Mouse (Mus musculus) megakaryocyte-erythroid progenitor cell, adult 5-6 weeks (primary cell): ENCODE measurements around the gene Rab22a. TPM values are rescaled to one million over a fixed set of nuclear protein-coding genes. Genes with fewer than 3 reads are reported as not detected.

Source experiments
- ATAC-seq: replicated peaks from 2 replicates; pipeline ENCODE4 v1.8.0; 2016; ENCODE audit warnings: mild to moderate bottlenecking, inconsistent platforms; ENCODE audit not compliant: severe bottlenecking, poor library complexity, low FRiP score, low TSS enrichment
- total RNA-seq, 2 experiments: library from RNA; stranded (forward) in 1 of 2; stranded (reverse) in 1 of 2; fragments of 200-1000, 215-1000 nt in 1 of 2; fragments of >200 nt in 1 of 2; fragmentation: Nextera tagmentation in 1 of 2; gene quantifications; 2 replicates each; pipeline ENCODE4 v1.2.3; 2014 to 2017

The Rab22a gene
- total RNA-seq, 2 experiments from 2014 or later = 16.8 to 20.7 TPM

DNA sequence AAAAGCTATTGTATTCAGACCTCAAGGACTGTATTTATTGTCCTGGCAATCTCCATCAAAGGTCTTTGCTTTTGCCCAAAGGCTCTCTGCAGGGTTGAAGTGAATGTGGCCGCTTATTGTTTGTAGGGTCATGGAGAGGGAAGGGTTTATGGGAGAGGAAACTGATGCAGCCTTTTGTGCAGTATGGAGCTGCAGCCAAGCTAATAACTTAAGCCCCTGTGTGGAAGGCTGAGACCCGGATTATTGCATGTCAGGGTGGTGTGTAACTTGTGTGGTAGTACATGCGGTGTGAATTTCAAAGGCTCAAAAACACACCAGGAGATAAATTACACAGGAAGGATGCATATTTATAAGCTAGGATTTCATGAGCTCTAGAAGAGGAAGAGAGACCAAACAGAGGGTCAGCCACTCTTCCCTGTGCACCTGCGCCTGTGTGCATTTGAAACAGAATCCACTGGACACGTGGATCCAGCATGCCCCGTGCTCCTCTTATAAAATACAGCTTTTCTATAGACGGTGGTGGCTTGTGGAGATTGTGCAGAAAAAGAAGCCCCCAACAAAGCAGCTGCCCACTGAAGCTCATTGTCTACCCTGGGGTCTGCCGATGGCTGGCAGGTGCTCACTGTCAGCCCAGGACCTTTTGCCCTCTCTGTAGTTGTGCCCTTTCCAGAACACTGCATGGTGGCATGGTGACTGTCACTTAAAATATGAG lies 96.0 kb downstream of the Rab22a start:
- ATAC-seq = no peak

Other genes starting within 250 kb of the Rab22a start
- not detected in 2 replicates for gene 1700021F07Rik, start 137.2 kb upstream of the Rab22a start, total RNA-seq (2014; fragmentation: Nextera tagmentation)
- gene 1700021F07Rik, start 137.2 kb upstream of the Rab22a start, total RNA-seq (2017) = not detected in 2 replicates
- gene Ankrd60, start 81.4 kb upstream of the Rab22a start, total RNA-seq (2014; fragmentation: Nextera tagmentation) = not detected in 2 replicates
- not detected in 2 replicates for gene Ankrd60, start 81.4 kb upstream of the Rab22a start, total RNA-seq (2017)
- gene 1700010B08Rik, start 59.7 kb downstream of the Rab22a start, total RNA-seq (2014; fragmentation: Nextera tagmentation) = not detected in 2 replicates
- gene 1700010B08Rik, start 59.7 kb downstream of the Rab22a start, total RNA-seq (2017) = 0.38 TPM in 1 of 2 replicates, not detected in the other
- gene Vapb, start 77.8 kb downstream of the Rab22a start, total RNA-seq (2014; fragmentation: Nextera tagmentation) = 5.2 and 8.8 TPM in 2 replicates
- gene Vapb, start 77.8 kb downstream of the Rab22a start, total RNA-seq (2017) = 46.8 and 67.2 TPM in 2 replicates